Comparison of ENCODE assay signal across 7 mouse cellular contexts in genomic region chr16:30307961-30308615, GRCm38 (mm10). TPM values are rescaled to one million over a fixed set of nuclear protein-coding genes. Genes with fewer than 3 reads are reported as not detected.
DNase-seq lines count a peak whose midpoint lies in the region; ATAC-seq and TF ChIP-seq lines count a peak whose summit lies in the region.

No protein-coding gene starts in this region.

- H3K9ac ChIP-seq in embryonic facial prominence, embryonic 13.5 days, result peak overlapping the region; percentile 68
- peak overlapping the region; percentile 43 for H3K9ac ChIP-seq in hindbrain, embryonic 15.5 days

- TF ChIP-seq CTCF in left cerebral cortex, adult 2 months (IDR thresholded peaks at IDR 0.05), result no peak

- H3K27me3 ChIP-seq in embryonic facial prominence, embryonic 13.5 days, result peaks cover 77% of the 10 kb centered on the region
- peaks cover 41% of the 10 kb centered on the region for H3K27me3 ChIP-seq in hindbrain, embryonic 15.5 days

- peak overlapping the region; percentile 99 for H3K4me2 ChIP-seq in embryonic facial prominence, embryonic 13.5 days
- H3K4me2 ChIP-seq in hindbrain, embryonic 15.5 days, result peak overlapping the region; percentile 90

- DNase-seq in left cerebral cortex, adult 2 months (ENCODE audit: extremely low spot score in 1 of 2, low spot score in 2 of 2), result peak in 1 of 2 experiments; percentile 22
- DNase-seq in left cerebral cortex, postnatal 14 days (ENCODE audit: low spot score in 2 of 2), result no peak
- DNase-seq in lung, postnatal 10 days, result peak; percentile 24
- no peak for DNase-seq in urinary bladder, adult 2 months (ENCODE audit: low spot score)
- DNase-seq in frontal cortex, postnatal 10 days (ENCODE audit: low spot score in 2 of 2), result no peak

- WGBS in embryonic facial prominence, embryonic 13.5 days, result 14% methylated on average over 29 of the region's 29 CpGs
- 11% methylated on average over 29 of the region's 29 CpGs for WGBS in hindbrain, embryonic 15.5 days

- ATAC-seq in embryonic facial prominence, embryonic 13.5 days (ENCODE audit: insufficient number of reproducible peaks, insufficient read depth, low FRiP score, low TSS enrichment, low read depth), result peak; percentile 8; the same call in 1 of the 2 replicates
- 0 out of 2 replicates have a peak, but pooled peaks have one; percentile 7 for ATAC-seq in hindbrain, embryonic 15.5 days (ENCODE audit: low FRiP score, low read depth)

- peak overlapping the region; percentile 67 for H3K4me3 ChIP-seq in left cerebral cortex, adult 2 months
- H3K4me3 ChIP-seq in embryonic facial prominence, embryonic 13.5 days, result peak overlapping the region; percentile 54
- peak overlapping the region; percentile 51 for H3K4me3 ChIP-seq in hindbrain, embryonic 15.5 days

- no peaks in the 10 kb centered on the region for H3K9me3 ChIP-seq in embryonic facial prominence, embryonic 13.5 days
- H3K9me3 ChIP-seq in hindbrain, embryonic 15.5 days, result no peaks in the 10 kb centered on the region

- H3K36me3 ChIP-seq in embryonic facial prominence, embryonic 13.5 days, result no peaks in the 10 kb centered on the region
- H3K36me3 ChIP-seq in hindbrain, embryonic 15.5 days, result no peaks in the 10 kb centered on the region

- H3K27ac ChIP-seq in left cerebral cortex, adult 2 months, result peak overlapping the region; percentile 77
- H3K27ac ChIP-seq in embryonic facial prominence, embryonic 13.5 days, result no peak overlapping the region
- H3K27ac ChIP-seq in hindbrain, embryonic 15.5 days (replicated peaks), result no peak overlapping the region

- peaks cover 19% of the 10 kb centered on the region for H3K4me1 ChIP-seq in embryonic facial prominence, embryonic 13.5 days
- peaks cover 22% of the 10 kb centered on the region for H3K4me1 ChIP-seq in hindbrain, embryonic 15.5 days (replicated peaks)

- intact Hi-C loops in left cerebral cortex, adult 2 months (cut with DNase I), result loop anchor here (5.0 kb wide), 1 partner anchor 236 kb away; no protein-coding TSS in a partner anchor
- intact Hi-C loops in left cerebral cortex, postnatal 14 days (cut with DNase I), result loop anchor here (10.0 kb wide), 1 partner anchor 573 kb away; no protein-coding TSS in a partner anchor

RNA-seq across cellular contexts. Expression of gene Gp5, which starts 2.5 kb away (rescaled TPM):
- 1 to 10 TPM in 1 of 2 experiments, under 1 TPM in 1; 0.56 to 1.1 TPM for total RNA-seq in left cerebral cortex, adult 2 months (2021)
- under 1 TPM; 0.83 to 0.89 TPM for total RNA-seq in left cerebral cortex, postnatal 14 days (2021)
- polyA plus RNA-seq in embryonic facial prominence, embryonic 13.5 days (2015; fragmentation: Nextera tagmentation; extraction: Ambion mirVana), result 1.1 and 1.6 TPM in 2 replicates
- polyA plus RNA-seq in hindbrain, embryonic 15.5 days (2015; fragmentation: Nextera tagmentation; extraction: Ambion mirVana), result 0.61 and 1.0 TPM in 2 replicates
- 0.13 and 0.15 TPM in 2 replicates for polyA plus RNA-seq in urinary bladder, adult 2 months (2012; rRNA removed)

RNA-seq across cellular contexts. Expression of gene Lrrc15, which starts 25.0 kb away (rescaled TPM):
- not detected for total RNA-seq in left cerebral cortex, adult 2 months (2021)
- under 1 TPM in 1 of 2 experiments, not detected in 1; 0.07 TPM for total RNA-seq in left cerebral cortex, postnatal 14 days (2021)
- 1.1 and 1.4 TPM in 2 replicates for polyA plus RNA-seq in embryonic facial prominence, embryonic 13.5 days (2015; fragmentation: Nextera tagmentation; extraction: Ambion mirVana)
- 0.25 and 0.27 TPM in 2 replicates for polyA plus RNA-seq in hindbrain, embryonic 15.5 days (2015; fragmentation: Nextera tagmentation; extraction: Ambion mirVana)
- polyA plus RNA-seq in urinary bladder, adult 2 months (2012; rRNA removed), result 0.13 and 0.15 TPM in 2 replicates

RNA-seq across cellular contexts. Expression of gene Cpn2, which starts 40.8 kb away (rescaled TPM):
- not detected for total RNA-seq in left cerebral cortex, adult 2 months (2021)
- total RNA-seq in left cerebral cortex, postnatal 14 days (2021), result not detected
- 0.10 TPM in 1 of 2 replicates, not detected in the other for polyA plus RNA-seq in embryonic facial prominence, embryonic 13.5 days (2015; fragmentation: Nextera tagmentation; extraction: Ambion mirVana)
- polyA plus RNA-seq in hindbrain, embryonic 15.5 days (2015; fragmentation: Nextera tagmentation; extraction: Ambion mirVana), result not detected in 2 replicates
- not detected in 2 replicates for polyA plus RNA-seq in urinary bladder, adult 2 months (2012; rRNA removed)
